Comparison of ENCODE assay signal across 8 mouse cellular contexts in the genomic region with DNA sequence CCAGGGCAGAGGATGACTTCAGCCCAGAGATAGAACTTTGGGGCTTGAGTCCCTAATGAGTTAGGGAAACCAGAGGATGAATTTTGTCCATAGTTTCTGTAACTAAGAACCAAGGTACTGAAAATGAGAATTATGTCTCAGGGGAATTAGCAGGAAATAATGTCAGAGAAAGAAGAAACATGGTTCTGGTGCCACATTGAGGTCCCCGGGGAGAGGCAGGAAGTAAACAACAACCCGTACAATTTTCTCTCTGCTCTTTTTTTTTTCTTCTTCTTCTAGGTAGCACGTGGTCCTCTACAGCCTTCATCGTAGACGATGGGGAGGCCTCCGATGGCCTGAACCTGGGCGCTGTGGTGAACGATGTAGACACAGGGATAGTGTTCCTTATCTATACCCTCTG. TPM values are rescaled to one million over a fixed set of nuclear protein-coding genes. Genes with fewer than 3 reads are reported as not detected.
DNase-seq lines count a peak whose midpoint lies in the region; ATAC-seq and TF ChIP-seq lines count a peak whose summit lies in the region.

No protein-coding gene starts in this region.

- peaks cover 12% of the 10 kb centered on the region; the same call in 1 of the 2 replicates for H3K36me3 ChIP-seq in embryonic facial prominence, embryonic 10.5 days (replicated peaks)
- H3K36me3 ChIP-seq in intestine, embryonic 14.5 days (ENCODE audit: control insufficient read depth, insufficient read depth, low read length), result peaks cover 28% of the 10 kb centered on the region; the same call in 1 of the 2 replicates
- H3K36me3 ChIP-seq in neural tube, embryonic 12.5 days, result peaks cover 18% of the 10 kb centered on the region

- no peak overlapping the region; the same call in 1 of the 2 replicates for H3K27ac ChIP-seq in left cerebral cortex, adult 2 months
- H3K27ac ChIP-seq in embryonic facial prominence, embryonic 10.5 days (replicated peaks), result no peak overlapping the region
- H3K27ac ChIP-seq in intestine, embryonic 14.5 days (ENCODE audit: low read depth), result no peak overlapping the region
- no peak overlapping the region for H3K27ac ChIP-seq in neural tube, embryonic 12.5 days

- DNase-seq in left cerebral cortex, adult 2 months (ENCODE audit: extremely low spot score in 1 of 2, low spot score in 2 of 2), result no peak
- no peak for DNase-seq in left cerebral cortex, postnatal 10 days (ENCODE audit: extremely low spot score in 1 of 2, low spot score in 2 of 2)
- no peak for DNase-seq in embryonic facial prominence, embryonic 10.5 days (ENCODE audit: low spot score)
- DNase-seq in intestine, embryonic 14.5 days (ENCODE audit: low spot score), result no peak
- no peak for DNase-seq in embryo, embryonic 9.5 days (ENCODE audit: extremely low spot score)
- no peak for DNase-seq in c-Kit-positive CD71-positive TER-119-positive erythroid progenitor cells, embryonic 14.5 days (ENCODE audit: low spot score)
- DNase-seq in left cerebral cortex, adult 9 months (ENCODE audit: low spot score in 2 of 2), result no peak

- no peaks in the 10 kb centered on the region for H3K9me3 ChIP-seq in embryonic facial prominence, embryonic 10.5 days
- no peaks in the 10 kb centered on the region for H3K9me3 ChIP-seq in intestine, embryonic 14.5 days (ENCODE audit: control insufficient read depth, low read length)
- H3K9me3 ChIP-seq in neural tube, embryonic 12.5 days, result no peaks in the 10 kb centered on the region

- no peak for TF ChIP-seq CTCF in left cerebral cortex, adult 2 months (IDR thresholded peaks at IDR 0.05)

- H3K4me2 ChIP-seq in intestine, embryonic 14.5 days (ENCODE audit: low read length), result peak overlapping the region; percentile 99
- peak overlapping the region; percentile 96 for H3K4me2 ChIP-seq in neural tube, embryonic 12.5 days (replicated peaks)

- 0 out of 2 replicates have a peak, but pooled peaks cover 4% of the 10 kb centered on the region for H3K27me3 ChIP-seq in embryonic facial prominence, embryonic 10.5 days (replicated peaks; ENCODE audit: low read depth, poor library complexity, severe bottlenecking)
- no peaks in the 10 kb centered on the region for H3K27me3 ChIP-seq in intestine, embryonic 14.5 days (replicated peaks; ENCODE audit: control insufficient read depth, insufficient read depth, low read length)
- H3K27me3 ChIP-seq in neural tube, embryonic 12.5 days (replicated peaks), result no peaks in the 10 kb centered on the region

- ATAC-seq in intestine, embryonic 14.5 days (replicated peaks; ENCODE audit: low FRiP score, low TSS enrichment, low read depth), result no peak
- ATAC-seq in neural tube, embryonic 12.5 days (ENCODE audit: low FRiP score, low read depth), result no peak

- peaks cover 37% of the 10 kb centered on the region for H3K4me1 ChIP-seq in embryonic facial prominence, embryonic 10.5 days
- H3K4me1 ChIP-seq in intestine, embryonic 14.5 days (replicated peaks; ENCODE audit: control insufficient read depth, insufficient read depth, low read length), result peaks cover 6% of the 10 kb centered on the region; the same call in 1 of the 2 replicates
- H3K4me1 ChIP-seq in neural tube, embryonic 12.5 days, result peaks cover 11% of the 10 kb centered on the region; the same call in 1 of the 2 replicates

- H3K4me3 ChIP-seq in left cerebral cortex, adult 2 months, result peak overlapping the region; percentile 75
- H3K4me3 ChIP-seq in embryonic facial prominence, embryonic 10.5 days, result peak overlapping the region; percentile 82
- H3K4me3 ChIP-seq in intestine, embryonic 14.5 days (ENCODE audit: low read depth, low read length), result peak overlapping the region; percentile 71
- no peak overlapping the region for H3K4me3 ChIP-seq in neural tube, embryonic 12.5 days

- peak overlapping the region; percentile 80 for H3K9ac ChIP-seq in intestine, embryonic 14.5 days (ENCODE audit: low read length)
- H3K9ac ChIP-seq in neural tube, embryonic 12.5 days, result peak overlapping the region; percentile 80; the same call in 1 of the 2 replicates

- intact Hi-C loops in left cerebral cortex, adult 2 months (cut with DNase I), result no loop called here
- intact Hi-C loops in left cerebral cortex, postnatal 10 days (cut with DNase I), result no loop called here

- WGBS in embryonic facial prominence, embryonic 10.5 days, result 92% methylated on average over 8 of the region's 8 CpGs
- 72% methylated on average over 8 of the region's 8 CpGs for WGBS in intestine, embryonic 14.5 days
- WGBS in neural tube, embryonic 12.5 days, result 93% methylated on average over 8 of the region's 8 CpGs

RNA-seq across cellular contexts. Expression of gene Neu1, which starts 1.2 kb away (rescaled TPM):
- 10 to 100 TPM; 41.6 to 47.3 TPM for total RNA-seq in left cerebral cortex, adult 2 months (2021)
- 10 to 100 TPM; 23.8 to 27.3 TPM for total RNA-seq in left cerebral cortex, postnatal 10 days (2021)
- polyA plus RNA-seq in embryonic facial prominence, embryonic 10.5 days (2016; fragmentation: Nextera tagmentation; extraction: Ambion mirVana), result 14.0 and 19.3 TPM in 2 replicates
- 40.1 and 42.8 TPM in 2 replicates for polyA plus RNA-seq in intestine, embryonic 14.5 days (2014; fragmentation: Nextera tagmentation; extraction: Ambion mirVana)
- polyA plus RNA-seq in neural tube, embryonic 12.5 days (2016; fragmentation: Nextera tagmentation; extraction: Ambion mirVana), result 24.4 and 27.3 TPM in 2 replicates

RNA-seq across cellular contexts. Expression of gene Slc44a4, which starts 18.0 kb away (rescaled TPM):
- under 1 TPM; 0.45 to 0.79 TPM for total RNA-seq in left cerebral cortex, adult 2 months (2021)
- under 1 TPM; 0.14 to 0.30 TPM for total RNA-seq in left cerebral cortex, postnatal 10 days (2021)
- polyA plus RNA-seq in embryonic facial prominence, embryonic 10.5 days (2016; fragmentation: Nextera tagmentation; extraction: Ambion mirVana), result 0.21 and 0.44 TPM in 2 replicates
- polyA plus RNA-seq in intestine, embryonic 14.5 days (2014; fragmentation: Nextera tagmentation; extraction: Ambion mirVana), result 25.4 and 28.4 TPM in 2 replicates
- polyA plus RNA-seq in neural tube, embryonic 12.5 days (2016; fragmentation: Nextera tagmentation; extraction: Ambion mirVana), result not detected in 2 replicates

RNA-seq across cellular contexts. Expression of gene Hspa1b, which starts 26.8 kb away (rescaled TPM):
- 10 to 100 TPM; 18.8 to 22.1 TPM for total RNA-seq in left cerebral cortex, adult 2 months (2021)
- 1 to 10 TPM; 1.2 to 2.0 TPM for total RNA-seq in left cerebral cortex, postnatal 10 days (2021)
- 0.13 and 0.15 TPM in 2 replicates for polyA plus RNA-seq in embryonic facial prominence, embryonic 10.5 days (2016; fragmentation: Nextera tagmentation; extraction: Ambion mirVana)
- 0.24 and 0.46 TPM in 2 replicates for polyA plus RNA-seq in intestine, embryonic 14.5 days (2014; fragmentation: Nextera tagmentation; extraction: Ambion mirVana)
- polyA plus RNA-seq in neural tube, embryonic 12.5 days (2016; fragmentation: Nextera tagmentation; extraction: Ambion mirVana), result 0.26 TPM in 1 of 2 replicates, not detected in the other

RNA-seq across cellular contexts. Expression of gene Ehmt2, which starts 34.0 kb away (rescaled TPM):
- total RNA-seq in left cerebral cortex, adult 2 months (2021), result 100 to 1,000 TPM; 175 to 184 TPM
- total RNA-seq in left cerebral cortex, postnatal 10 days (2021), result 100 to 1,000 TPM; 174 to 181 TPM
- 96.5 and 103 TPM in 2 replicates for polyA plus RNA-seq in embryonic facial prominence, embryonic 10.5 days (2016; fragmentation: Nextera tagmentation; extraction: Ambion mirVana)
- 73.4 and 75.2 TPM in 2 replicates for polyA plus RNA-seq in intestine, embryonic 14.5 days (2014; fragmentation: Nextera tagmentation; extraction: Ambion mirVana)
- polyA plus RNA-seq in neural tube, embryonic 12.5 days (2016; fragmentation: Nextera tagmentation; extraction: Ambion mirVana), result 113 and 117 TPM in 2 replicates

RNA-seq across cellular contexts. Expression of gene C2, which starts 34.2 kb away (rescaled TPM):
- total RNA-seq in left cerebral cortex, adult 2 months (2021), result 1 to 10 TPM; 2.1 to 2.2 TPM
- total RNA-seq in left cerebral cortex, postnatal 10 days (2021), result 1 to 10 TPM; 2.1 to 2.9 TPM
- polyA plus RNA-seq in embryonic facial prominence, embryonic 10.5 days (2016; fragmentation: Nextera tagmentation; extraction: Ambion mirVana), result 0.55 and 1.6 TPM in 2 replicates
- polyA plus RNA-seq in intestine, embryonic 14.5 days (2014; fragmentation: Nextera tagmentation; extraction: Ambion mirVana), result 6.8 and 7.5 TPM in 2 replicates
- polyA plus RNA-seq in neural tube, embryonic 12.5 days (2016; fragmentation: Nextera tagmentation; extraction: Ambion mirVana), result 1.0 and 1.5 TPM in 2 replicates

Comparison
In these comparisons a context has a peak if more than half of its experiments do, and no peak if none do; other contexts are left out.
1. RNA of gene Slc44a4, which starts 18.0 kb away (polyA plus RNA-seq): 25.4 to 28.4 TPM in intestine, embryonic 14.5 days; 0.21 to 0.44 TPM in embryonic facial prominence, embryonic 10.5 days and not detected in neural tube, embryonic 12.5 days; every median in the first group is over 10 times any median in the second.